8 mouse cellular contexts compared by ENCODE assay signal in genomic region chr11:61175778-61176177, GRCm38 (mm10). TPM values are rescaled to one million over a fixed set of nuclear protein-coding genes. Genes with fewer than 3 reads are reported as not detected.
DNase-seq lines count a peak whose midpoint lies in the region; ATAC-seq and TF ChIP-seq lines count a peak whose summit lies in the region.

No protein-coding gene starts in this region.

- peak overlapping the region; percentile 57 for H3K4me2 ChIP-seq in heart, postnatal 0 days (ENCODE audit: low read depth, low read length)
- peak overlapping the region; percentile 50 for H3K4me2 ChIP-seq in hindbrain, embryonic 15.5 days
- peak overlapping the region; percentile 47 for H3K4me2 ChIP-seq in midbrain, embryonic 14.5 days (ENCODE audit: low read length)
- no peak overlapping the region for H3K4me2 ChIP-seq in lung, postnatal 0 days (replicated peaks; ENCODE audit: low read depth, low read length)

- no peak for DNase-seq in heart, postnatal 0 days (ENCODE audit: low spot score)
- DNase-seq in heart, postnatal 10 days = no peak
- DNase-seq in embryonic facial prominence, embryonic 10.5 days (ENCODE audit: low spot score) = no peak
- peak; percentile 41 for DNase-seq in midbrain, embryonic 14.5 days
- no peak for DNase-seq in thymus, adult 2 months
- DNase-seq in c-Kit-positive CD71-positive TER-119-positive erythroid progenitor cells, embryonic 14.5 days (ENCODE audit: low spot score) = no peak
- no peak for DNase-seq in lung, postnatal 0 days (ENCODE audit: low spot score)

- no peaks in the 10 kb centered on the region for H3K36me3 ChIP-seq in heart, postnatal 0 days (replicated peaks; ENCODE audit: control insufficient read depth, insufficient read depth, low read length)
- H3K36me3 ChIP-seq in embryonic facial prominence, embryonic 10.5 days (replicated peaks) = peaks cover 13% of the 10 kb centered on the region
- no peaks in the 10 kb centered on the region for H3K36me3 ChIP-seq in hindbrain, embryonic 15.5 days
- 0 out of 2 replicates have a peak, but pooled peaks cover 3% of the 10 kb centered on the region for H3K36me3 ChIP-seq in midbrain, embryonic 14.5 days (ENCODE audit: control insufficient read depth, insufficient read depth, low read length)
- H3K36me3 ChIP-seq in thymus, adult 2 months (ENCODE audit: control insufficient read depth, insufficient read depth, low read length) = no peaks in the 10 kb centered on the region
- no peaks in the 10 kb centered on the region for H3K36me3 ChIP-seq in lung, postnatal 0 days (ENCODE audit: insufficient read depth, low read length)

- WGBS in heart, postnatal 0 days = 79% methylated on average over 5 of the region's 5 CpGs
- 73% methylated on average over 5 of the region's 5 CpGs for WGBS in embryonic facial prominence, embryonic 10.5 days
- WGBS in hindbrain, embryonic 15.5 days = 57% methylated on average over 5 of the region's 5 CpGs
- WGBS in midbrain, embryonic 14.5 days = 69% methylated on average over 5 of the region's 5 CpGs
- 83% methylated on average over 5 of the region's 5 CpGs for WGBS in thymus, adult 2 months
- WGBS in lung, postnatal 0 days = 71% methylated on average over 5 of the region's 5 CpGs

- H3K27me3 ChIP-seq in heart, postnatal 0 days (ENCODE audit: control insufficient read depth, insufficient read depth, low read length) = no peaks in the 10 kb centered on the region
- H3K27me3 ChIP-seq in embryonic facial prominence, embryonic 10.5 days (replicated peaks; ENCODE audit: low read depth, poor library complexity, severe bottlenecking) = no peaks in the 10 kb centered on the region
- H3K27me3 ChIP-seq in hindbrain, embryonic 15.5 days = no peaks in the 10 kb centered on the region
- no peaks in the 10 kb centered on the region for H3K27me3 ChIP-seq in midbrain, embryonic 14.5 days (ENCODE audit: control insufficient read depth, insufficient read depth, low read length)
- H3K27me3 ChIP-seq in thymus, adult 2 months (ENCODE audit: control insufficient read depth, insufficient read depth, low read length) = no peaks in the 10 kb centered on the region
- H3K27me3 ChIP-seq in lung, postnatal 0 days (replicated peaks; ENCODE audit: insufficient read depth, low read length) = no peaks in the 10 kb centered on the region

- H3K4me1 ChIP-seq in heart, postnatal 0 days (ENCODE audit: control insufficient read depth, insufficient read depth) = peaks cover 9% of the 10 kb centered on the region; the same call in 1 of the 2 replicates
- peaks cover 26% of the 10 kb centered on the region for H3K4me1 ChIP-seq in embryonic facial prominence, embryonic 10.5 days
- H3K4me1 ChIP-seq in hindbrain, embryonic 15.5 days (replicated peaks) = peaks cover 36% of the 10 kb centered on the region
- H3K4me1 ChIP-seq in midbrain, embryonic 14.5 days (ENCODE audit: control insufficient read depth, insufficient read depth, low read length) = peaks cover 22% of the 10 kb centered on the region
- peaks cover 5% of the 10 kb centered on the region for H3K4me1 ChIP-seq in thymus, adult 2 months (replicated peaks; ENCODE audit: control insufficient read depth, insufficient read depth, low read length)
- H3K4me1 ChIP-seq in lung, postnatal 0 days (ENCODE audit: insufficient read depth, low read depth, low read length) = no peaks in the 10 kb centered on the region

- H3K4me3 ChIP-seq in heart, postnatal 0 days (ENCODE audit: low read depth, low read length) = no peak overlapping the region
- peak overlapping the region; percentile 99 for H3K4me3 ChIP-seq in embryonic facial prominence, embryonic 10.5 days
- no peak overlapping the region for H3K4me3 ChIP-seq in hindbrain, embryonic 15.5 days
- H3K4me3 ChIP-seq in midbrain, embryonic 14.5 days (replicated peaks; ENCODE audit: low read depth, low read length) = peak overlapping the region; percentile 27; the same call in 1 of the 2 replicates
- H3K4me3 ChIP-seq in thymus, adult 2 months (ENCODE audit: control insufficient read depth, insufficient read depth, low read length) = no peak overlapping the region
- H3K4me3 ChIP-seq in lung, postnatal 0 days (ENCODE audit: low read depth, low read length) = no peak overlapping the region

- H3K27ac ChIP-seq in heart, postnatal 0 days (ENCODE audit: low read depth) = no peak overlapping the region
- peak overlapping the region; percentile 99 for H3K27ac ChIP-seq in embryonic facial prominence, embryonic 10.5 days (replicated peaks)
- peak overlapping the region; percentile 98 for H3K27ac ChIP-seq in hindbrain, embryonic 15.5 days (replicated peaks)
- H3K27ac ChIP-seq in midbrain, embryonic 14.5 days (replicated peaks; ENCODE audit: low read depth, low read length) = peak overlapping the region; percentile 99
- H3K27ac ChIP-seq in thymus, adult 2 months (ENCODE audit: control insufficient read depth, insufficient read depth, low read length) = no peak overlapping the region
- no peak overlapping the region for H3K27ac ChIP-seq in lung, postnatal 0 days (ENCODE audit: low read length)

- no peak for TF ChIP-seq POLR2A in thymus, adult 2 months (IDR thresholded peaks at IDR 0.05; ENCODE audit: control insufficient read depth, extremely low read depth, insufficient read depth, low read length, poor library complexity)

- no peak for ATAC-seq in heart, postnatal 0 days (ENCODE audit: insufficient read depth, low read depth)
- no peak for ATAC-seq in hindbrain, embryonic 15.5 days (ENCODE audit: low FRiP score, low read depth)
- no peak for ATAC-seq in midbrain, embryonic 14.5 days (ENCODE audit: low FRiP score, low TSS enrichment)
- ATAC-seq in lung, postnatal 0 days = no peak

- intact Hi-C loops in heart, postnatal 10 days (cut with DNase I) = no loop called here

- no peak overlapping the region for H3K9ac ChIP-seq in heart, postnatal 0 days (replicated peaks; ENCODE audit: low read depth, low read length)
- no peak overlapping the region for H3K9ac ChIP-seq in hindbrain, embryonic 15.5 days
- H3K9ac ChIP-seq in midbrain, embryonic 14.5 days (replicated peaks; ENCODE audit: low read length) = 0 out of 2 replicates have a peak overlapping the region, but pooled peaks have one; percentile 24
- no peak overlapping the region for H3K9ac ChIP-seq in lung, postnatal 0 days (replicated peaks; ENCODE audit: low read depth)

- H3K9me3 ChIP-seq in heart, postnatal 0 days (replicated peaks; ENCODE audit: control insufficient read depth, low read length) = no peaks in the 10 kb centered on the region
- no peaks in the 10 kb centered on the region for H3K9me3 ChIP-seq in embryonic facial prominence, embryonic 10.5 days
- H3K9me3 ChIP-seq in hindbrain, embryonic 15.5 days = no peaks in the 10 kb centered on the region
- no peaks in the 10 kb centered on the region for H3K9me3 ChIP-seq in midbrain, embryonic 14.5 days (ENCODE audit: control insufficient read depth, low read length)
- H3K9me3 ChIP-seq in lung, postnatal 0 days (ENCODE audit: low read length) = no peaks in the 10 kb centered on the region

- no peak for TF ChIP-seq EP300 in heart, postnatal 0 days (IDR thresholded peaks at IDR 0.05; ENCODE audit: low read depth)
- no peak for TF ChIP-seq EP300 in lung, postnatal 0 days (IDR thresholded peaks at IDR 0.05)

- no peak for TF ChIP-seq CTCF in heart, postnatal 0 days (IDR thresholded peaks at IDR 0.05; ENCODE audit: low read depth)
- TF ChIP-seq CTCF in thymus, adult 2 months (IDR thresholded peaks at IDR 0.05; ENCODE audit: borderline replicate concordance, control insufficient read depth, extremely low read depth, insufficient read depth, low read length, poor library complexity) = no peak
- no peak for TF ChIP-seq CTCF in lung, postnatal 0 days (IDR thresholded peaks at IDR 0.05)

RNA-seq across cellular contexts. Expression of gene Usp22, which starts 0.9 kb away (rescaled TPM):
- total RNA-seq in heart, postnatal 0 days (2014; rRNA removed; ENCODE audit: low replicate concordance) = 95.8 and 97.9 TPM in 2 replicates
- 32.1 and 34.7 TPM in 2 replicates for polyA plus RNA-seq in heart, postnatal 0 days (2015; fragmentation: Nextera tagmentation; extraction: Ambion mirVana)
- 10 to 100 TPM; 55.1 to 57.6 TPM for total RNA-seq in heart, postnatal 10 days (2021)
- polyA plus RNA-seq in embryonic facial prominence, embryonic 10.5 days (2016; fragmentation: Nextera tagmentation; extraction: Ambion mirVana) = 185 and 189 TPM in 2 replicates
- 367 and 410 TPM in 2 replicates for polyA plus RNA-seq in hindbrain, embryonic 15.5 days (2015; fragmentation: Nextera tagmentation; extraction: Ambion mirVana)
- 462 and 529 TPM in 2 replicates for polyA plus RNA-seq in midbrain, embryonic 14.5 days (2014; fragmentation: Nextera tagmentation; extraction: Ambion mirVana)
- 57.5 and 68.6 TPM in 2 replicates for polyA plus RNA-seq in thymus, adult 2 months (2012; rRNA removed)
- 38.4 and 39.9 TPM in 2 replicates for polyA plus RNA-seq in lung, postnatal 0 days (2015; fragmentation: Nextera tagmentation; extraction: Ambion mirVana)

RNA-seq across cellular contexts. Expression of gene Aldh3a1, which starts 31.6 kb away (rescaled TPM):
- total RNA-seq in heart, postnatal 0 days (2014; rRNA removed; ENCODE audit: low replicate concordance) = 0.19 TPM in 1 of 2 replicates, not detected in the other
- 0.42 and 0.56 TPM in 2 replicates for polyA plus RNA-seq in heart, postnatal 0 days (2015; fragmentation: Nextera tagmentation; extraction: Ambion mirVana)
- under 1 TPM; 0.45 to 0.89 TPM for total RNA-seq in heart, postnatal 10 days (2021)
- polyA plus RNA-seq in embryonic facial prominence, embryonic 10.5 days (2016; fragmentation: Nextera tagmentation; extraction: Ambion mirVana) = not detected in 2 replicates
- polyA plus RNA-seq in hindbrain, embryonic 15.5 days (2015; fragmentation: Nextera tagmentation; extraction: Ambion mirVana) = 0.17 and 0.26 TPM in 2 replicates
- polyA plus RNA-seq in midbrain, embryonic 14.5 days (2014; fragmentation: Nextera tagmentation; extraction: Ambion mirVana) = 0.12 TPM in 1 of 2 replicates, not detected in the other
- polyA plus RNA-seq in thymus, adult 2 months (2012; rRNA removed) = 1.4 and 1.6 TPM in 2 replicates
- 7.3 and 7.8 TPM in 2 replicates for polyA plus RNA-seq in lung, postnatal 0 days (2015; fragmentation: Nextera tagmentation; extraction: Ambion mirVana)

RNA-seq across cellular contexts. Expression of gene Tnfrsf13b, which starts 49.2 kb away (rescaled TPM):
- 0.08 and 3.9 TPM in 2 replicates for total RNA-seq in heart, postnatal 0 days (2014; rRNA removed; ENCODE audit: low replicate concordance)
- 1.0 and 1.5 TPM in 2 replicates for polyA plus RNA-seq in heart, postnatal 0 days (2015; fragmentation: Nextera tagmentation; extraction: Ambion mirVana)
- total RNA-seq in heart, postnatal 10 days (2021) = 1 to 10 TPM in 1 of 2 experiments, under 1 TPM in 1; 0.91 to 1.0 TPM
- polyA plus RNA-seq in embryonic facial prominence, embryonic 10.5 days (2016; fragmentation: Nextera tagmentation; extraction: Ambion mirVana) = 0.86 and 1.2 TPM in 2 replicates
- polyA plus RNA-seq in hindbrain, embryonic 15.5 days (2015; fragmentation: Nextera tagmentation; extraction: Ambion mirVana) = 1.3 and 1.4 TPM in 2 replicates
- 0.35 and 2.0 TPM in 2 replicates for polyA plus RNA-seq in midbrain, embryonic 14.5 days (2014; fragmentation: Nextera tagmentation; extraction: Ambion mirVana)
- polyA plus RNA-seq in thymus, adult 2 months (2012; rRNA removed) = 134 and 160 TPM in 2 replicates
- 8.5 and 10.8 TPM in 2 replicates for polyA plus RNA-seq in lung, postnatal 0 days (2015; fragmentation: Nextera tagmentation; extraction: Ambion mirVana)

Comparison
In these comparisons a context has a peak if more than half of its experiments do, and no peak if none do; other contexts are left out.
1. H3K27ac ChIP-seq: peak in embryonic facial prominence, embryonic 10.5 days (single experiment), hindbrain, embryonic 15.5 days (single experiment) and midbrain, embryonic 14.5 days (single experiment); none in heart, postnatal 0 days (single experiment), thymus, adult 2 months (single experiment) and lung, postnatal 0 days (single experiment).
2. H3K4me3 ChIP-seq: peak in embryonic facial prominence, embryonic 10.5 days (single experiment) and midbrain, embryonic 14.5 days (single experiment); none in heart, postnatal 0 days (single experiment), hindbrain, embryonic 15.5 days (single experiment), thymus, adult 2 months (single experiment) and lung, postnatal 0 days (single experiment).
3. RNA of gene Tnfrsf13b, which starts 49.2 kb away (polyA plus RNA-seq): 134 to 160 TPM in thymus, adult 2 months; 8.5 to 10.8 TPM in lung, postnatal 0 days, 0.35 to 2.0 TPM in midbrain, embryonic 14.5 days, 1.0 to 1.5 TPM in heart, postnatal 0 days, 1.3 to 1.4 TPM in hindbrain, embryonic 15.5 days and 0.86 to 1.2 TPM in embryonic facial prominence, embryonic 10.5 days; every median in the first group is over 10 times any median in the second.